ENCODE assay signal across 7 mouse cellular contexts in the genomic region with DNA sequence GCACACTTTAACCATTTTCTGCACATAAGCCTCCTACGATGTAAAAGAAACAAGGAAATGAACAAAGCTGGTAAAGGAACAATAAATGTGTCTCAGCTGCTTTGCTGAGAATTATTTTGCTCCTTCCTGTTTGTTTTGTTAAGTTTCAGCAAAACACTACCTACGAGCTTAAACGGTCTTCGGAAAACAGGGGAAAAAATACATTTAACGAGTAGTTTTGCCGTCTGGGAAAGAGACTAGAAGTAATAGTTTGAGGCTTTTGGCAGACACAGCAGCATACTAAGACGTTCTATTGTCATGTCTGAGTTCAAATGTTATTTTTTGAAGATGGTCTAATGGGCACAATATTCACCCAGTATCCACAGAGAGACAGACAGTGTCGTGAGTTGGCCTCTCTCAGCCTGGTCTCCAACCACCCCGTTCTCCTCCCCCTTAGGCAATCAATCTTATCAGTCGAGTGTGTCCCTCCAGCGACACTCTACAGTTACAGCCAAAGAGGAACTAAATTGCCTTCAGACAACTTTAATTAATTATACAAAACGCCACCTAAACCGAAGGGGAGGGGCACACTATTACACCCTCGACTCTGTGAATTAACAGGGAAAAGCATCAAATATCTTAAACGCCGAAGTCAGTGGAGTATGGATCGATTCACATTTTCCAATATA. TPM values are rescaled to one million over a fixed set of nuclear protein-coding genes. Genes with fewer than 3 reads are reported as not detected.
DNase-seq lines count a peak whose midpoint lies in the region; ATAC-seq and TF ChIP-seq lines count a peak whose summit lies in the region.

No protein-coding gene starts in this region.

- 0 out of 2 replicates have a peak, but pooled peaks cover 4% of the 10 kb centered on the region for H3K36me3 ChIP-seq in heart, postnatal 0 days (replicated peaks; ENCODE audit: control insufficient read depth, insufficient read depth, low read length)
- 0 out of 2 replicates have a peak, but pooled peaks cover 5% of the 10 kb centered on the region for H3K36me3 ChIP-seq in liver, embryonic 15.5 days (replicated peaks)

- no peak for TF ChIP-seq EP300 in heart, postnatal 0 days (IDR thresholded peaks at IDR 0.05; ENCODE audit: low read depth)

- peak overlapping the region; percentile 73 for H3K9ac ChIP-seq in heart, postnatal 0 days (replicated peaks; ENCODE audit: low read depth, low read length)
- H3K9ac ChIP-seq in liver, embryonic 15.5 days: no peak overlapping the region; the same call in 1 of the 2 replicates

- H3K27me3 ChIP-seq in heart, postnatal 0 days (ENCODE audit: control insufficient read depth, insufficient read depth, low read length): no peaks in the 10 kb centered on the region
- peaks cover 15% of the 10 kb centered on the region for H3K27me3 ChIP-seq in liver, embryonic 15.5 days

- ATAC-seq in heart, postnatal 0 days (ENCODE audit: insufficient read depth, low read depth): no peak
- no peak for ATAC-seq in liver, embryonic 15.5 days (ENCODE audit: insufficient read depth)

- TF ChIP-seq CTCF in brain, embryonic 14.5 days (IDR thresholded peaks at IDR 0.05; ENCODE audit: borderline replicate concordance, extremely low read depth, insufficient read depth, insufficient read length): no peak
- no peak for TF ChIP-seq CTCF in heart, postnatal 0 days (IDR thresholded peaks at IDR 0.05; ENCODE audit: low read depth)

- no peak for TF ChIP-seq POLR2A in brain, embryonic 14.5 days (IDR thresholded peaks at IDR 0.05; ENCODE audit: borderline replicate concordance, extremely low read depth, insufficient read depth, insufficient read length, poor library complexity, severe bottlenecking)

- intact Hi-C loops in gastrocnemius, postnatal 14 days (cut with DNase I; ENCODE audit: low total_unique reads): loop anchor here (5.0 kb wide), 1 partner anchor 983 kb away; no protein-coding TSS in a partner anchor

- peaks cover 9% of the 10 kb centered on the region for H3K4me1 ChIP-seq in heart, postnatal 0 days (ENCODE audit: control insufficient read depth, insufficient read depth)
- peaks cover 20% of the 10 kb centered on the region for H3K4me1 ChIP-seq in liver, embryonic 15.5 days (replicated peaks)

- H3K4me2 ChIP-seq in heart, postnatal 0 days (ENCODE audit: low read depth, low read length): peak overlapping the region; percentile 86
- H3K4me2 ChIP-seq in liver, embryonic 15.5 days: peak overlapping the region; percentile 78

- peak overlapping the region; percentile 84 for H3K4me3 ChIP-seq in heart, postnatal 0 days (ENCODE audit: low read depth, low read length)
- peak overlapping the region; percentile 69 for H3K4me3 ChIP-seq in liver, embryonic 15.5 days (replicated peaks)

- no peaks in the 10 kb centered on the region for H3K9me3 ChIP-seq in heart, postnatal 0 days (replicated peaks; ENCODE audit: control insufficient read depth, low read length)
- H3K9me3 ChIP-seq in liver, embryonic 15.5 days (replicated peaks): no peaks in the 10 kb centered on the region

- H3K27ac ChIP-seq in heart, postnatal 0 days (ENCODE audit: low read depth): peak overlapping the region; percentile 94
- H3K27ac ChIP-seq in liver, embryonic 15.5 days (replicated peaks): peak overlapping the region; percentile 76; the same call in 1 of the 2 replicates

- DNase-seq in MEL-GATA-1-ER (ENCODE audit: extremely low read depth, low read depth): peak; percentile 83
- peak; percentile 52 for DNase-seq in brain, embryonic 14.5 days (ENCODE audit: low read depth)
- DNase-seq in heart, postnatal 0 days (ENCODE audit: low spot score): peak; percentile 33
- DNase-seq in T-cell, adult 2 months (ENCODE audit: low spot score): no peak
- DNase-seq in gastrocnemius, postnatal 14 days: no peak
- no peak for DNase-seq in kidney, adult 8-10 months

- WGBS in heart, postnatal 0 days: 21% methylated on average over 17 of the region's 17 CpGs
- 25% methylated on average over 17 of the region's 17 CpGs for WGBS in liver, embryonic 15.5 days (ENCODE audit: insufficient replicate concordance)

RNA-seq across cellular contexts. Expression of a gene that starts 1.8 kb away (rescaled TPM):
- 2.7 and 5.4 TPM in 2 replicates for polyA plus RNA-seq in brain, embryonic 14.5 days (2012; rRNA removed)
- 8.8 and 17.9 TPM in 2 replicates for total RNA-seq in heart, postnatal 0 days (2014; rRNA removed; ENCODE audit: low replicate concordance)
- polyA plus RNA-seq in heart, postnatal 0 days (2015; fragmentation: Nextera tagmentation; extraction: Ambion mirVana): 6.4 and 6.6 TPM in 2 replicates
- polyA plus RNA-seq in liver, embryonic 15.5 days (2015; fragmentation: Nextera tagmentation; extraction: Ambion mirVana): 13.4 and 16.4 TPM in 2 replicates
- 1 to 10 TPM; 5.6 to 6.9 TPM for total RNA-seq in gastrocnemius, postnatal 14 days (2021)

RNA-seq across cellular contexts. Expression of a gene that starts 12.8 kb away (rescaled TPM):
- polyA plus RNA-seq in brain, embryonic 14.5 days (2012; rRNA removed): not detected in 2 replicates
- total RNA-seq in heart, postnatal 0 days (2014; rRNA removed; ENCODE audit: low replicate concordance): not detected in 2 replicates
- polyA plus RNA-seq in heart, postnatal 0 days (2015; fragmentation: Nextera tagmentation; extraction: Ambion mirVana): not detected in 2 replicates
- polyA plus RNA-seq in liver, embryonic 15.5 days (2015; fragmentation: Nextera tagmentation; extraction: Ambion mirVana): not detected in 2 replicates
- not detected for total RNA-seq in gastrocnemius, postnatal 14 days (2021)

Comparison
In these comparisons a context has a peak if more than half of its experiments do, and no peak if none do; other contexts are left out.
1. DNase-seq: peak in MEL-GATA-1-ER (single experiment), brain, embryonic 14.5 days (single experiment) and heart, postnatal 0 days (single experiment); none in T-cell, adult 2 months (single experiment), gastrocnemius, postnatal 14 days (single experiment) and kidney, adult 8-10 months (0 of 2).